Mouse (Mus musculus): Measurements from ENCODE around the gene Gm45808. TPM values are rescaled to one million over a fixed set of nuclear protein-coding genes. Genes with fewer than 3 reads are reported as not detected.

The Gm45808 gene
- polyA plus RNA-seq, 1 experiment from 2014 or later, result not detected

- H3K4me2 ChIP-seq, result no peak overlapping the region
- no peak overlapping the region for H3K9ac ChIP-seq
- peaks cover 12% of the 10 kb centered on the region for H3K4me1 ChIP-seq
- ATAC-seq (ENCODE audit: insufficient read depth, low FRiP score, low read depth), result no peak
- H3K4me3 ChIP-seq (replicated peaks), result no peak overlapping the region
- H3K27me3 ChIP-seq (replicated peaks), result no peaks in the 10 kb centered on the region
- 80% methylated on average over 6 of the region's 6 CpGs for WGBS
- 0 out of 2 replicates have a peak overlapping the region, but pooled peaks have one; percentile 24 for H3K27ac ChIP-seq
- peaks cover 17% of the 10 kb centered on the region for H3K36me3 ChIP-seq
- no peaks in the 10 kb centered on the region for H3K9me3 ChIP-seq
Measured at GRCm38 (mm10) chr7:45507583-45507982, 21.0 kb upstream of the Gm45808 start.

GRCm38 (mm10) chr7:45498427-45498826, 11.8 kb upstream of the Gm45808 start:
- H3K9me3 ChIP-seq, result no peaks in the 10 kb centered on the region
- no peak overlapping the region for H3K27ac ChIP-seq
- peaks cover 59% of the 10 kb centered on the region for H3K36me3 ChIP-seq
- H3K4me3 ChIP-seq (replicated peaks), result no peak overlapping the region
- no peaks in the 10 kb centered on the region for H3K4me1 ChIP-seq
- 94% methylated on average over 6 of the region's 6 CpGs for WGBS
- no peak for ATAC-seq (ENCODE audit: insufficient read depth, low FRiP score, low read depth)
- no peaks in the 10 kb centered on the region for H3K27me3 ChIP-seq (replicated peaks)
- H3K4me2 ChIP-seq, result no peak overlapping the region
- no peak overlapping the region for H3K9ac ChIP-seq

GRCm38 (mm10) chr7:45494548-45494947, 7.9 kb upstream of the Gm45808 start:
- Histone ChIP-seq H3K4me2 (no peak overlapping the region), H3K9ac (no peak overlapping the region), H3K36me3 (peaks cover 59% of the 10 kb centered on the region), H3K27me3 (replicated peaks) (no peaks in the 10 kb centered on the region), H3K4me1 (peaks cover 13% of the 10 kb centered on the region), H3K4me3 (replicated peaks) (no peak overlapping the region), H3K9me3 (no peaks in the 10 kb centered on the region), H3K27ac (no peak overlapping the region)
- no peak for ATAC-seq (ENCODE audit: insufficient read depth, low FRiP score, low read depth)
- 86% methylated on average over 9 of the region's 9 CpGs for WGBS

- ATAC-seq (ENCODE audit: insufficient read depth, low FRiP score, low read depth), result no peak
- Histone ChIP-seq H3K9ac (no peak overlapping the region), H3K9me3 (no peaks in the 10 kb centered on the region), H3K4me2 (no peak overlapping the region), H3K27me3 (replicated peaks) (no peaks in the 10 kb centered on the region), H3K4me3 (replicated peaks) (no peak overlapping the region), H3K36me3 (peaks cover 49% of the 10 kb centered on the region), H3K27ac (no peak overlapping the region; the same call in 1 of the 2 replicates), H3K4me1 (peaks cover 19% of the 10 kb centered on the region)
- WGBS, result 87% methylated on average over 5 of the region's 5 CpGs
Measured at GRCm38 (mm10) chr7:45492951-45493350, 6.3 kb upstream of the Gm45808 start.

- H3K27ac ChIP-seq, result peak overlapping the region; percentile 3; the same call in 1 of the 2 replicates
- no peaks in the 10 kb centered on the region for H3K9me3 ChIP-seq
- no peak for ATAC-seq (ENCODE audit: insufficient read depth, low FRiP score, low read depth)
- H3K27me3 ChIP-seq (replicated peaks), result no peaks in the 10 kb centered on the region
- no peak overlapping the region for H3K4me3 ChIP-seq (replicated peaks)
- H3K4me2 ChIP-seq, result no peak overlapping the region
- 95% methylated on average over 8 of the region's 8 CpGs for WGBS
- peaks cover 19% of the 10 kb centered on the region for H3K4me1 ChIP-seq
- no peak overlapping the region for H3K9ac ChIP-seq
- H3K36me3 ChIP-seq, result peaks cover 42% of the 10 kb centered on the region
Measured at GRCm38 (mm10) chr7:45492225-45492844, 5.7 kb upstream of the Gm45808 start.

GRCm38 (mm10) chr7:45491264-45491663, 4.7 kb upstream of the Gm45808 start:
- no peaks in the 10 kb centered on the region for H3K27me3 ChIP-seq (replicated peaks)
- peak; percentile 67; the same call in 1 of the 2 replicates for ATAC-seq (ENCODE audit: insufficient read depth, low FRiP score, low read depth)
- H3K9ac ChIP-seq, result no peak overlapping the region
- H3K9me3 ChIP-seq, result no peaks in the 10 kb centered on the region
- no peak overlapping the region for H3K4me3 ChIP-seq (replicated peaks)
- peaks cover 19% of the 10 kb centered on the region for H3K4me1 ChIP-seq
- WGBS, result 11% methylated on average over 3 of the region's 3 CpGs
- peaks cover 34% of the 10 kb centered on the region for H3K36me3 ChIP-seq
- peak overlapping the region; percentile 51; the same call in 1 of the 2 replicates for H3K27ac ChIP-seq
- 0 out of 2 replicates have a peak overlapping the region, but pooled peaks have one; percentile 25 for H3K4me2 ChIP-seq

- Histone ChIP-seq H3K27me3 (replicated peaks) (no peaks in the 10 kb centered on the region), H3K27ac (peak overlapping the region; percentile 51; the same call in 1 of the 2 replicates), H3K4me2 (0 out of 2 replicates have a peak overlapping the region, but pooled peaks have one; percentile 25), H3K4me3 (replicated peaks) (no peak overlapping the region), H3K4me1 (peaks cover 19% of the 10 kb centered on the region), H3K9ac (no peak overlapping the region), H3K9me3 (no peaks in the 10 kb centered on the region), H3K36me3 (peaks cover 32% of the 10 kb centered on the region)
- WGBS, result 19% methylated on average over 9 of the region's 9 CpGs
- peak; percentile 27; the same call in 1 of the 2 replicates for ATAC-seq (ENCODE audit: insufficient read depth, low FRiP score, low read depth)
Measured at GRCm38 (mm10) chr7:45490822-45491221, 4.2 kb upstream of the Gm45808 start.

GRCm38 (mm10) chr7:45489578-45489977, 3.0 kb upstream of the Gm45808 start:
- 71% methylated on average over 7 of the region's 7 CpGs for WGBS
- ATAC-seq (ENCODE audit: insufficient read depth, low FRiP score, low read depth), result no peak

GRCm38 (mm10) chr7:45488293-45489204, 1.9 kb upstream of the Gm45808 start, which contains the start of gene Dhdh:
Dhdh (minus strand) TSS chr7:45488805.
- H3K36me3 ChIP-seq, result peaks cover 11% of the 10 kb centered on the region; the same call in 1 of the 2 replicates
- peak within 1 kb of the TSS; percentile 57; the same call in 1 of the 2 replicates for H3K27ac ChIP-seq

More at GRCm38 (mm10) chr7:45489578-45489977, 3.0 kb upstream of the Gm45808 start:
- Histone ChIP-seq H3K9me3 (no peaks in the 10 kb centered on the region), H3K27me3 (replicated peaks) (no peaks in the 10 kb centered on the region), H3K27ac (no peak overlapping the region), H3K4me1 (peaks cover 19% of the 10 kb centered on the region), H3K36me3 (peaks cover 21% of the 10 kb centered on the region), H3K4me3 (replicated peaks) (no peak overlapping the region), H3K4me2 (no peak overlapping the region), H3K9ac (no peak overlapping the region)

GRCm38 (mm10) chr7:45487861-45488292, 1.3 kb upstream of the Gm45808 start:
- no peaks in the 10 kb centered on the region for H3K27me3 ChIP-seq (replicated peaks)
- peaks cover 19% of the 10 kb centered on the region for H3K4me1 ChIP-seq
- no peaks in the 10 kb centered on the region for H3K9me3 ChIP-seq
- H3K4me2 ChIP-seq, result peak overlapping the region; percentile 73
- H3K27ac ChIP-seq, result peak overlapping the region; percentile 57; the same call in 1 of the 2 replicates
- ATAC-seq (ENCODE audit: insufficient read depth, low FRiP score, low read depth), result no peak
- 0 out of 2 replicates have a peak, but pooled peaks cover 4% of the 10 kb centered on the region for H3K36me3 ChIP-seq
- H3K4me3 ChIP-seq (replicated peaks), result peak overlapping the region; percentile 48
- no peak overlapping the region for H3K9ac ChIP-seq
- 45% methylated on average over 11 of the region's 11 CpGs for WGBS

More at GRCm38 (mm10) chr7:45488293-45489204, 1.9 kb upstream of the Gm45808 start, which contains the start of gene Dhdh:
- Histone ChIP-seq H3K4me3 (replicated peaks) (peak within 1 kb of the TSS; percentile 48), H3K4me2 (peak within 1 kb of the TSS; percentile 73), H3K9ac (0 out of 2 replicates have a peak within 1 kb of the TSS, but pooled peaks have one; percentile 19), H3K4me1 (peaks cover 19% of the 10 kb centered on the region), H3K9me3 (no peaks in the 10 kb centered on the region), H3K27me3 (replicated peaks) (no peaks in the 10 kb centered on the region)
- ATAC-seq (ENCODE audit: insufficient read depth, low FRiP score, low read depth), result peak; percentile 29; the same call in 1 of the 2 replicates
- 9% methylated on average over 38 of the region's 38 CpGs for WGBS

- H3K27me3 ChIP-seq (replicated peaks), result no peaks in the 10 kb centered on the region
- H3K36me3 ChIP-seq, result no peaks in the 10 kb centered on the region
- 65% methylated on average over 7 of the region's 7 CpGs for WGBS
- H3K4me2 ChIP-seq, result no peak overlapping the region
- H3K9me3 ChIP-seq, result no peaks in the 10 kb centered on the region
- no peak overlapping the region for H3K4me3 ChIP-seq (replicated peaks)
- H3K27ac ChIP-seq, result no peak overlapping the region
- peaks cover 17% of the 10 kb centered on the region for H3K4me1 ChIP-seq
- ATAC-seq (ENCODE audit: insufficient read depth, low FRiP score, low read depth), result no peak
- H3K9ac ChIP-seq, result no peak overlapping the region
Measured at GRCm38 (mm10) chr7:45486158-45486557, 453 bp downstream of the Gm45808 start.
